Mouse (Mus musculus) lung, embryonic 16.5 days (tissue): ENCODE data around the gene Olfr711. TPM values are rescaled to one million over a fixed set of nuclear protein-coding genes. Genes with fewer than 3 reads are reported as not detected.

ENCODE experiments used
- polyA plus RNA-seq: library from polyadenylated mRNA; unstranded; fragments of >200 nt; fragmentation: Nextera tagmentation; extraction: Ambion mirVana; gene quantifications from 2 replicates; pipeline ENCODE4 v1.2.1, GENCODE M21; 2015

Olfr711 gene
- polyA plus RNA-seq, 1 experiment from 2014 or later: not detected

Other genes starting within 250 kb of the Olfr711 start
- gene Olfr697, start 233.0 kb downstream of the Olfr711 start, polyA plus RNA-seq: not detected in 2 replicates
- not detected in 2 replicates for gene Olfr698, start 220.1 kb downstream of the Olfr711 start, polyA plus RNA-seq
- not detected in 2 replicates for gene Olfr699, start 182.3 kb downstream of the Olfr711 start, polyA plus RNA-seq
- gene Olfr700, start 166.6 kb downstream of the Olfr711 start, polyA plus RNA-seq: not detected in 2 replicates
- gene Olfr701, start 161.3 kb downstream of the Olfr711 start, polyA plus RNA-seq: not detected in 2 replicates
- not detected in 2 replicates for gene Olfr702, start 141.6 kb downstream of the Olfr711 start, polyA plus RNA-seq
- not detected in 2 replicates for gene Olfr703, start 132.1 kb downstream of the Olfr711 start, polyA plus RNA-seq
- gene Olfr704, start 112.3 kb downstream of the Olfr711 start, polyA plus RNA-seq: not detected in 2 replicates
- not detected in 2 replicates for gene Olfr705, start 98.6 kb downstream of the Olfr711 start, polyA plus RNA-seq
- gene Olfr706, start 87.3 kb downstream of the Olfr711 start, polyA plus RNA-seq: not detected in 2 replicates
- gene Olfr707, start 74.2 kb downstream of the Olfr711 start, polyA plus RNA-seq: not detected in 2 replicates
- not detected in 2 replicates for gene Olfr1532-ps1, start 67.5 kb downstream of the Olfr711 start, polyA plus RNA-seq
- gene Olfr709-ps1, start 43.2 kb downstream of the Olfr711 start, polyA plus RNA-seq: not detected in 2 replicates
- gene Olfr710, start 27.1 kb downstream of the Olfr711 start, polyA plus RNA-seq: not detected in 2 replicates
- not detected in 2 replicates for gene Olfr6, start 11.5 kb downstream of the Olfr711 start, polyA plus RNA-seq
- gene Olfr2, start 30.6 kb upstream of the Olfr711 start, polyA plus RNA-seq: not detected in 2 replicates
- not detected in 2 replicates for gene Olfr713, start 55.7 kb upstream of the Olfr711 start, polyA plus RNA-seq
- gene Olfr714, start 95.5 kb upstream of the Olfr711 start, polyA plus RNA-seq: not detected in 2 replicates
- not detected in 2 replicates for gene Olfr17, start 117.8 kb upstream of the Olfr711 start, polyA plus RNA-seq
- not detected in 2 replicates for gene Olfr715b, start 134.9 kb upstream of the Olfr711 start, polyA plus RNA-seq
- not detected in 2 replicates for gene Olfr715, start 155.6 kb upstream of the Olfr711 start, polyA plus RNA-seq
- gene Olfr716, start 162.9 kb upstream of the Olfr711 start, polyA plus RNA-seq: not detected in 2 replicates
- not detected in 2 replicates for gene Nlrp14, start 191.5 kb upstream of the Olfr711 start, polyA plus RNA-seq
- gene Rbmxl2, start 234.0 kb upstream of the Olfr711 start, polyA plus RNA-seq: not detected in 2 replicates